Mouse (Mus musculus) embryonic facial prominence, embryonic 13.5 days (tissue): ENCODE measurements around the gene Edf1. TPM values are rescaled to one million over a fixed set of nuclear protein-coding genes. Genes with fewer than 3 reads are reported as not detected.

Experiments used
- polyA plus RNA-seq: library from polyadenylated mRNA; unstranded; fragments of >200 nt; fragmentation: Nextera tagmentation; extraction: Ambion mirVana; gene quantifications from 2 replicates; pipeline ENCODE4 v1.2.1, GENCODE M21; 2015

Edf1 gene
- polyA plus RNA-seq, 1 experiment from 2014 or later = 341 TPM

Other genes with a start within 250 kb of the Edf1 start
- 0.38 and 1.2 TPM in 2 replicates for gene Grin1, start 238.7 kb upstream of the Edf1 start, polyA plus RNA-seq
- 61.1 and 79.4 TPM in 2 replicates for gene Man1b1, start 225.5 kb upstream of the Edf1 start, polyA plus RNA-seq
- gene Dpp7, start 201.5 kb upstream of the Edf1 start, polyA plus RNA-seq = 23.0 and 25.5 TPM in 2 replicates
- 9.9 and 14.9 TPM in 2 replicates for gene Uap1l1, start 192.2 kb upstream of the Edf1 start, polyA plus RNA-seq
- 38.9 and 47.9 TPM in 2 replicates for gene Sapcd2, start 185.5 kb upstream of the Edf1 start, polyA plus RNA-seq
- 0.87 and 1.1 TPM in 2 replicates for gene Entpd2, start 162.0 kb upstream of the Edf1 start, polyA plus RNA-seq
- gene Npdc1, start 158.5 kb upstream of the Edf1 start, polyA plus RNA-seq = 42.5 and 48.9 TPM in 2 replicates
- gene Fut7, start 134.6 kb upstream of the Edf1 start, polyA plus RNA-seq = 0.12 and 0.17 TPM in 2 replicates
- 2.9 and 4.0 TPM in 2 replicates for gene Abca2, start 129.1 kb upstream of the Edf1 start, polyA plus RNA-seq
- 5.0 and 7.2 TPM in 2 replicates for gene Clic3, start 101.0 kb upstream of the Edf1 start, polyA plus RNA-seq
- gene Paxx, start 96.8 kb upstream of the Edf1 start, polyA plus RNA-seq = 29.4 and 35.9 TPM in 2 replicates
- gene Ptgds, start 87.8 kb upstream of the Edf1 start, polyA plus RNA-seq = 1.3 and 2.8 TPM in 2 replicates
- gene Lcn12, start 63.9 kb upstream of the Edf1 start, polyA plus RNA-seq = not detected in 2 replicates
- gene Fbxw5, start 57.1 kb upstream of the Edf1 start, polyA plus RNA-seq = 75.1 and 81.1 TPM in 2 replicates
- gene C8g, start 56.1 kb upstream of the Edf1 start, polyA plus RNA-seq = 5.8 and 6.2 TPM in 2 replicates
- 31.4 and 35.4 TPM in 2 replicates for gene Traf2, start 10.9 kb upstream of the Edf1 start, polyA plus RNA-seq
- 4.3 and 7.2 TPM in 2 replicates for gene Mamdc4, start 17.0 kb downstream of the Edf1 start, polyA plus RNA-seq
- 169 and 174 TPM in 2 replicates for gene Phpt1, start 17.4 kb downstream of the Edf1 start, polyA plus RNA-seq
- 0.39 and 0.62 TPM in 2 replicates for gene Ajm1, start 23.9 kb downstream of the Edf1 start, polyA plus RNA-seq
- 80.3 and 81.9 TPM in 2 replicates for gene Rabl6, start 50.7 kb downstream of the Edf1 start, polyA plus RNA-seq
- 0.31 and 0.34 TPM in 2 replicates for gene Ccdc183, start 59.8 kb downstream of the Edf1 start, polyA plus RNA-seq
- 23.5 and 24.8 TPM in 2 replicates for gene Tmem141, start 64.2 kb downstream of the Edf1 start, polyA plus RNA-seq
- 0.59 and 2.1 TPM in 2 replicates for gene Fcna, start 70.2 kb downstream of the Edf1 start, polyA plus RNA-seq
- not detected in 2 replicates for gene Lcn8, start 95.3 kb downstream of the Edf1 start, polyA plus RNA-seq
- not detected in 2 replicates for gene Lcn5, start 100.1 kb downstream of the Edf1 start, polyA plus RNA-seq
- not detected in 2 replicates for gene Lcn6, start 118.9 kb downstream of the Edf1 start, polyA plus RNA-seq
- not detected in 2 replicates for gene Lcn10, start 124.9 kb downstream of the Edf1 start, polyA plus RNA-seq
- gene Obp2a, start 142.2 kb downstream of the Edf1 start, polyA plus RNA-seq = not detected in 2 replicates
- 95.4 and 103 TPM in 2 replicates for gene Bmyc, start 148.9 kb downstream of the Edf1 start, polyA plus RNA-seq
- not detected in 2 replicates for gene Obp2b, start 179.2 kb downstream of the Edf1 start, polyA plus RNA-seq
- gene Lcn3, start 207.7 kb downstream of the Edf1 start, polyA plus RNA-seq = not detected in 2 replicates
- gene Lcn11, start 219.2 kb downstream of the Edf1 start, polyA plus RNA-seq = not detected in 2 replicates
- not detected in 2 replicates for gene Gm13539, start 224.4 kb downstream of the Edf1 start, polyA plus RNA-seq